Mouse (Mus musculus) heart, postnatal 0 days (tissue): Measurements from ENCODE around the gene Syngr3.

Source experiments
- CTCF ChIP-seq: IDR thresholded peaks from 2 replicates; pipeline ENCODE4 v1.5.1; 2016; ENCODE audit warnings: antibody characterized with exemption, control low read depth, low read depth
- EP300 ChIP-seq: IDR thresholded peaks from 2 replicates; pipeline ENCODE4 v1.6.1; 2016; ENCODE audit warnings: antibody characterized with exemption, low read depth

GRCm38 (mm10) chr17:24687146-24687595 is 2.6 kb downstream of the Syngr3 start:
- TF ChIP-seq CTCF (no peak), EP300 (no peak)
